Mouse (Mus musculus): Measurements from ENCODE around the gene Elk3.

DNA sequence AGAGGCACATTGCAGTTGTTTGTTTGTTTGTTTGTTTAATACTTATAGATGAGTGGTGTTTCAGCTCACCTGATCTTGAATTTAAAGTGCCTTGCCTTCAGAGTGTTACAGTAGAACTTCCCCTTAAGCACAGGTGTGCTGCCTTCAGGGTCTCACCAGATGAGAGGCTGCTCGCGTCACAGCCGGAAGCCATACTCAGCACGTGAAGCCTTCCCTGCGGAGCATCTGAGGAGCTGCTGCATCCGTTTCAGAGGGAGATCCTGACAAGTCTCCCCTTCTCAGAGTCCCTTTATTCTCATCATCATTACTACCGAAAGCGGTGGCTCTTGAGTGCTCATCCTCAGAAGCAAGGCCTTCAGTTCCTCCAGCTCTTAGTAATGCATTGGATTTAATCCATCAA is 62.5 kb downstream of the Elk3 start:
- TF ChIP-seq POLR2A (IDR thresholded peaks at IDR 0.05; ENCODE audit: insufficient read depth, low read depth, low read length) (no peak), CTCF (IDR thresholded peaks at IDR 0.05) (no peak), EP300 (IDR thresholded peaks at IDR 0.05; ENCODE audit: insufficient read depth, low read depth, low read length) (no peak)
